ENCODE assay signal across 8 mouse cellular contexts in the genomic region with DNA sequence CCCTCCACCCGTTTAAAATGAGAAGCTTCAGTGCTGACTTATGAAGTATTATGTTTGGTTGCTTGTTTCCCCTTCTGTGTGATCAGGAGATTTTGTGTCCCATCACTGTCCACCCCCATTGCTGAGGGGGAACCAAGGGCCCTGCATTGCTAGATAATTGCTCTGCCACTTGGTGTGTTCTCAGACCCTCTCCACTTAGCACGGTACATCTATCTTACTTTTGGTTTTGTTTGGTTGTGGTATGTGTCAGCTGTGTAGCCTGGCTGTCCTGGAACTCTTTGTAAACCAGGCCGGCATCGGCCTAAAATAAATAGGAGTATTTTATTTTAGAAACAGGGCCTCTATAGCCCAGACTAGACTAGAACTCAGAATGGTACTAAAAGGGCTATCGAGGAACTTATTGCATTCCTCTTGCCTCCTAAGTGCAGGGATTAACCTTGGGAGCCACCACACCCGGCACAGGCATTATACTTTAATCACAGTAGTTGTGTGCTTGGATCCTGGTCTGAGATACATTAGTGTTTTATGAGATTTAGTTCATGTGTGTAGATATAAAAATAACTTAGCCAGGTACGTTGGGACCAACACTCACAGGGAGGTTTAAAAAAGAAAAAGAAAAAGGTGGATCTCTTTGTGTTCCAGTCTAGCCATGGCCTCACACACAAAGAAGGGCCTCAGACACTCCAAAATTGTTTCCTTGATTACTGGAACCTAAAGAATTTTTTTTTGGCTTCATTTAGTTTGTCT. TPM values are rescaled to one million over a fixed set of nuclear protein-coding genes. Genes with fewer than 3 reads are reported as not detected.
DNase-seq lines count a peak whose midpoint lies in the region; ATAC-seq and TF ChIP-seq lines count a peak whose summit lies in the region.

No protein-coding gene starts in this region.

- peak overlapping the region; percentile 99 for H3K9ac ChIP-seq in heart, embryonic 11.5 days (ENCODE audit: low read depth, low read length)
- peak overlapping the region; percentile 100 for H3K9ac ChIP-seq in heart, embryonic 16.5 days (ENCODE audit: low read length)
- peak overlapping the region; percentile 98 for H3K9ac ChIP-seq in liver, postnatal 0 days (replicated peaks)

- peak overlapping the region; percentile 99 for H3K27ac ChIP-seq in heart, embryonic 11.5 days (ENCODE audit: low read depth, low read length)
- H3K27ac ChIP-seq in heart, embryonic 16.5 days (ENCODE audit: low read length) = peak overlapping the region; percentile 99
- H3K27ac ChIP-seq in liver, postnatal 0 days (ENCODE audit: low read depth) = peak overlapping the region; percentile 99

- no peak for TF ChIP-seq CTCF in E14TG2a.4 (conservative IDR thresholded peaks at IDR 0.05; ENCODE audit: low read length)
- no peak for TF ChIP-seq CTCF in liver, postnatal 0 days (IDR thresholded peaks at IDR 0.05; ENCODE audit: low read depth)

- H3K27me3 ChIP-seq in heart, embryonic 11.5 days (ENCODE audit: control insufficient read depth, insufficient read depth, low read length) = no peaks in the 10 kb centered on the region
- H3K27me3 ChIP-seq in E14TG2a.4 (ENCODE audit: insufficient read depth, low read length) = no peaks in the 10 kb centered on the region
- no peaks in the 10 kb centered on the region for H3K27me3 ChIP-seq in heart, embryonic 16.5 days (ENCODE audit: control insufficient read depth, insufficient read depth, low read length)
- no peaks in the 10 kb centered on the region for H3K27me3 ChIP-seq in liver, postnatal 0 days (ENCODE audit: insufficient read depth, low read length)

- peak overlapping the region; percentile 100 for H3K4me3 ChIP-seq in heart, embryonic 11.5 days (ENCODE audit: low read depth, low read length)
- peak overlapping the region; percentile 98 for H3K4me3 ChIP-seq in E14TG2a.4 (replicated peaks; ENCODE audit: low read length)
- peak overlapping the region; percentile 98 for H3K4me3 ChIP-seq in heart, embryonic 16.5 days (ENCODE audit: low read length)
- peak overlapping the region; percentile 97 for H3K4me3 ChIP-seq in liver, postnatal 0 days (ENCODE audit: low read depth, low read length)

- DNase-seq in heart, postnatal 14 days = no peak
- no peak for DNase-seq in liver, postnatal 0 days
- DNase-seq in cerebellum, adult 9-11 months = no peak
- DNase-seq in spleen, adult 12 weeks (ENCODE audit: low spot score) = no peak

- ATAC-seq in heart, embryonic 11.5 days (replicated peaks; ENCODE audit: insufficient number of reproducible peaks, low FRiP score, low TSS enrichment) = no peak
- no peak for ATAC-seq in heart, embryonic 16.5 days (replicated peaks; ENCODE audit: extremely low read depth, insufficient read depth, low FRiP score)
- ATAC-seq in liver, postnatal 0 days = no peak
- ATAC-seq in monocyte, adult 5-6 weeks (replicated peaks; ENCODE audit: insufficient number of reproducible peaks, low FRiP score, low TSS enrichment, poor library complexity, severe bottlenecking) = no peak

- 26% methylated on average over 7 of the region's 7 CpGs for WGBS in heart, embryonic 11.5 days (ENCODE audit: insufficient replicate concordance)
- 20% methylated on average over 7 of the region's 7 CpGs for WGBS in heart, embryonic 16.5 days
- WGBS in liver, postnatal 0 days (ENCODE audit: insufficient replicate concordance) = 30% methylated on average over 7 of the region's 7 CpGs

- no peaks in the 10 kb centered on the region for H3K36me3 ChIP-seq in heart, embryonic 11.5 days (ENCODE audit: control insufficient read depth, insufficient read depth, low read length)
- H3K36me3 ChIP-seq in E14TG2a.4 (ENCODE audit: insufficient read depth, low read length) = peaks cover 42% of the 10 kb centered on the region
- no peaks in the 10 kb centered on the region for H3K36me3 ChIP-seq in heart, embryonic 16.5 days (ENCODE audit: control insufficient read depth, insufficient read depth)
- H3K36me3 ChIP-seq in liver, postnatal 0 days (replicated peaks; ENCODE audit: insufficient read depth, low read length) = no peaks in the 10 kb centered on the region

- peaks cover 3% of the 10 kb centered on the region; the same call in 1 of the 2 replicates for H3K4me1 ChIP-seq in heart, embryonic 11.5 days (ENCODE audit: control insufficient read depth, insufficient read depth, low read length)
- peaks cover 53% of the 10 kb centered on the region for H3K4me1 ChIP-seq in E14TG2a.4 (replicated peaks; ENCODE audit: low read depth, low read length)
- peaks cover 32% of the 10 kb centered on the region for H3K4me1 ChIP-seq in heart, embryonic 16.5 days (ENCODE audit: control insufficient read depth, insufficient read depth, low read length)
- H3K4me1 ChIP-seq in liver, postnatal 0 days (ENCODE audit: insufficient read depth) = peaks cover 31% of the 10 kb centered on the region

- peak overlapping the region; percentile 76 for H3K4me2 ChIP-seq in heart, embryonic 11.5 days
- H3K4me2 ChIP-seq in heart, embryonic 16.5 days (ENCODE audit: low read depth, low read length) = peak overlapping the region; percentile 79
- peak overlapping the region; percentile 88 for H3K4me2 ChIP-seq in liver, postnatal 0 days (ENCODE audit: low read depth, low read length)

- intact Hi-C loops in heart, postnatal 14 days (cut with DNase I) = loop anchor here (2.0 kb wide), 1 partner anchor 133 kb away; no protein-coding TSS in a partner anchor

- 0 out of 2 replicates have a peak, but pooled peaks cover 2% of the 10 kb centered on the region for H3K9me3 ChIP-seq in heart, embryonic 11.5 days (replicated peaks; ENCODE audit: control insufficient read depth, low read length)
- H3K9me3 ChIP-seq in E14TG2a.4 (ENCODE audit: low read length) = no peaks in the 10 kb centered on the region
- H3K9me3 ChIP-seq in heart, embryonic 16.5 days (replicated peaks; ENCODE audit: control insufficient read depth, low read length) = no peaks in the 10 kb centered on the region
- H3K9me3 ChIP-seq in liver, postnatal 0 days (ENCODE audit: low read length) = no peaks in the 10 kb centered on the region

- no peak for TF ChIP-seq EP300 in liver, postnatal 0 days (IDR thresholded peaks at IDR 0.05; ENCODE audit: low read depth)

RNA-seq across cellular contexts. Expression of gene Cox5a, which starts 1.2 kb away (rescaled TPM):
- polyA plus RNA-seq in heart, embryonic 11.5 days (2014; fragmentation: Nextera tagmentation; extraction: Ambion mirVana) = 1,178 and 1,213 TPM in 2 replicates
- total RNA-seq in heart, postnatal 14 days (2021) = 1,000 to 10,000 TPM; 2,287 to 2,318 TPM
- 1,790 and 1,803 TPM in 2 replicates for polyA plus RNA-seq in heart, embryonic 16.5 days (2015; fragmentation: Nextera tagmentation; extraction: Ambion mirVana)
- 761 and 777 TPM in 2 replicates for polyA plus RNA-seq in liver, postnatal 0 days (2015; fragmentation: Nextera tagmentation; extraction: Ambion mirVana)
- 54.8 to 108 TPM (median 74.5 TPM) in 3 replicates for total RNA-seq in monocyte, adult 5-6 weeks (2017)

RNA-seq across cellular contexts. Expression of gene Fam219b, which starts 15.0 kb away (rescaled TPM):
- 12.1 and 12.6 TPM in 2 replicates for polyA plus RNA-seq in heart, embryonic 11.5 days (2014; fragmentation: Nextera tagmentation; extraction: Ambion mirVana)
- total RNA-seq in heart, postnatal 14 days (2021) = 1 to 10 TPM; 5.0 to 5.9 TPM
- polyA plus RNA-seq in heart, embryonic 16.5 days (2015; fragmentation: Nextera tagmentation; extraction: Ambion mirVana) = 12.7 and 13.4 TPM in 2 replicates
- polyA plus RNA-seq in liver, postnatal 0 days (2015; fragmentation: Nextera tagmentation; extraction: Ambion mirVana) = 4.6 and 5.1 TPM in 2 replicates
- 17.5 to 23.5 TPM (median 18.2 TPM) in 3 replicates for total RNA-seq in monocyte, adult 5-6 weeks (2017)

RNA-seq across cellular contexts. Expression of gene Rpp25, which starts 18.5 kb away (rescaled TPM):
- 16.3 and 17.1 TPM in 2 replicates for polyA plus RNA-seq in heart, embryonic 11.5 days (2014; fragmentation: Nextera tagmentation; extraction: Ambion mirVana)
- total RNA-seq in heart, postnatal 14 days (2021) = 1 to 10 TPM; 1.5 to 1.8 TPM
- 11.5 and 15.9 TPM in 2 replicates for polyA plus RNA-seq in heart, embryonic 16.5 days (2015; fragmentation: Nextera tagmentation; extraction: Ambion mirVana)
- polyA plus RNA-seq in liver, postnatal 0 days (2015; fragmentation: Nextera tagmentation; extraction: Ambion mirVana) = 0.48 and 0.67 TPM in 2 replicates
- not detected in 3 replicates for total RNA-seq in monocyte, adult 5-6 weeks (2017)

RNA-seq across cellular contexts. Expression of gene Mpi, which starts 30.3 kb away (rescaled TPM):
- polyA plus RNA-seq in heart, embryonic 11.5 days (2014; fragmentation: Nextera tagmentation; extraction: Ambion mirVana) = 67.5 and 76.1 TPM in 2 replicates
- 100 to 1,000 TPM; 162 to 176 TPM for total RNA-seq in heart, postnatal 14 days (2021)
- 89.8 and 95.6 TPM in 2 replicates for polyA plus RNA-seq in heart, embryonic 16.5 days (2015; fragmentation: Nextera tagmentation; extraction: Ambion mirVana)
- 7.3 and 8.2 TPM in 2 replicates for polyA plus RNA-seq in liver, postnatal 0 days (2015; fragmentation: Nextera tagmentation; extraction: Ambion mirVana)
- 1.9 to 7.7 TPM (median 7.5 TPM) in 3 replicates for total RNA-seq in monocyte, adult 5-6 weeks (2017)

RNA-seq across cellular contexts. Expression of gene Scamp2, which starts 38.5 kb away (rescaled TPM):
- 53.3 and 54.9 TPM in 2 replicates for polyA plus RNA-seq in heart, embryonic 11.5 days (2014; fragmentation: Nextera tagmentation; extraction: Ambion mirVana)
- total RNA-seq in heart, postnatal 14 days (2021) = 10 to 100 TPM; 28.0 to 32.7 TPM
- polyA plus RNA-seq in heart, embryonic 16.5 days (2015; fragmentation: Nextera tagmentation; extraction: Ambion mirVana) = 52.3 and 53.4 TPM in 2 replicates
- polyA plus RNA-seq in liver, postnatal 0 days (2015; fragmentation: Nextera tagmentation; extraction: Ambion mirVana) = 29.6 and 31.2 TPM in 2 replicates
- total RNA-seq in monocyte, adult 5-6 weeks (2017) = 30.6 to 40.9 TPM (median 34.3 TPM) in 3 replicates
